Mouse (Mus musculus): ENCODE data around the gene Ece1. TPM values are rescaled to one million over a fixed set of nuclear protein-coding genes. Genes with fewer than 3 reads are reported as not detected.

Ece1 gene
- polyA plus RNA-seq, 2 experiments, result 42.4 to 45.7 TPM

GRCm38 (mm10) chr4:138008646-138009045, 146.6 kb downstream of the Ece1 start:
- no peak overlapping the region for H3K4me3 ChIP-seq (replicated peaks; ENCODE audit: low read length)
- H3K4me2 ChIP-seq (replicated peaks; ENCODE audit: low read depth, low read length, severe bottlenecking), result no peak overlapping the region
- 95% methylated on average over 6 of the region's 6 CpGs for WGBS
- TF ChIP-seq POLR2A (IDR thresholded peaks at IDR 0.05; ENCODE audit: borderline replicate concordance, extremely low read depth, insufficient read depth, insufficient read length), result no peak
- H3K27ac ChIP-seq (replicated peaks; ENCODE audit: low read depth, low read length), result no peak overlapping the region
- no peaks in the 10 kb centered on the region for H3K27me3 ChIP-seq (ENCODE audit: control insufficient read depth, insufficient read depth, low read length)
- DNase-seq (ENCODE audit: low spot score) (no peak), ATAC-seq (ENCODE audit: low FRiP score, low read depth) (no peak)
- H3K9ac ChIP-seq (ENCODE audit: low read depth, low read length, severe bottlenecking), result no peak overlapping the region
- H3K4me1 ChIP-seq (ENCODE audit: control insufficient read depth, insufficient read depth, low read length), result no peaks in the 10 kb centered on the region
- H3K36me3 ChIP-seq (ENCODE audit: control insufficient read depth, insufficient read depth, low read length), result peaks cover 74% of the 10 kb centered on the region
- H3K9me3 ChIP-seq (ENCODE audit: control insufficient read depth, low read length), result no peaks in the 10 kb centered on the region

GRCm38 (mm10) chr4:138009786-138010502, 147.9 kb downstream of the Ece1 start:
- H3K9me3 ChIP-seq (ENCODE audit: control insufficient read depth, low read length), result no peaks in the 10 kb centered on the region
- H3K27me3 ChIP-seq (ENCODE audit: control insufficient read depth, insufficient read depth, low read length), result no peaks in the 10 kb centered on the region
- no peak overlapping the region for H3K27ac ChIP-seq (replicated peaks; ENCODE audit: low read depth, low read length)
- no peaks in the 10 kb centered on the region for H3K4me1 ChIP-seq (ENCODE audit: control insufficient read depth, insufficient read depth, low read length)
- no peak overlapping the region for H3K4me2 ChIP-seq (replicated peaks; ENCODE audit: low read depth, low read length, severe bottlenecking)
- 93% methylated on average over 4 of the region's 4 CpGs for WGBS
- no peak overlapping the region for H3K4me3 ChIP-seq (replicated peaks; ENCODE audit: low read length)
- no peak for TF ChIP-seq POLR2A (IDR thresholded peaks at IDR 0.05; ENCODE audit: borderline replicate concordance, extremely low read depth, insufficient read depth, insufficient read length)
- ATAC-seq (ENCODE audit: low FRiP score, low read depth), result no peak
- H3K9ac ChIP-seq (ENCODE audit: low read depth, low read length, severe bottlenecking), result no peak overlapping the region
- H3K36me3 ChIP-seq (ENCODE audit: control insufficient read depth, insufficient read depth, low read length), result peaks cover 70% of the 10 kb centered on the region
- no peak for DNase-seq (ENCODE audit: low spot score)

- ATAC-seq (ENCODE audit: low FRiP score, low read depth) (no peak), DNase-seq (ENCODE audit: low spot score) (no peak)
- no peak overlapping the region for H3K4me2 ChIP-seq (replicated peaks; ENCODE audit: low read depth, low read length, severe bottlenecking)
- H3K27ac ChIP-seq (replicated peaks; ENCODE audit: low read depth, low read length), result no peak overlapping the region
- H3K27me3 ChIP-seq (ENCODE audit: control insufficient read depth, insufficient read depth, low read length), result no peaks in the 10 kb centered on the region
- no peak for TF ChIP-seq POLR2A (IDR thresholded peaks at IDR 0.05; ENCODE audit: borderline replicate concordance, extremely low read depth, insufficient read depth, insufficient read length)
- no peaks in the 10 kb centered on the region for H3K9me3 ChIP-seq (ENCODE audit: control insufficient read depth, low read length)
- 92% methylated on average over 15 of the region's 15 CpGs for WGBS
- peaks cover 75% of the 10 kb centered on the region for H3K36me3 ChIP-seq (ENCODE audit: control insufficient read depth, insufficient read depth, low read length)
- H3K9ac ChIP-seq (ENCODE audit: low read depth, low read length, severe bottlenecking), result no peak overlapping the region
- no peak overlapping the region for H3K4me3 ChIP-seq (replicated peaks; ENCODE audit: low read length)
- no peaks in the 10 kb centered on the region for H3K4me1 ChIP-seq (ENCODE audit: control insufficient read depth, insufficient read depth, low read length)
These were observed 151.9 kb downstream of the Ece1 start for GRCm38 (mm10) chr4:138013723-138014479.

Other genes with a start within 250 kb of the Ece1 start
- gene Rap1gap, start 197.5 kb upstream of the Ece1 start, polyA plus RNA-seq (2012; rRNA removed), result 35.2 and 43.2 TPM in 2 replicates
- gene Rap1gap, start 197.5 kb upstream of the Ece1 start, polyA plus RNA-seq (2014; fragmentation: Nextera tagmentation; extraction: Ambion mirVana), result 11.9 and 12.5 TPM in 2 replicates
- 31.4 and 40.6 TPM in 2 replicates for gene Alpl, start 65.9 kb upstream of the Ece1 start, polyA plus RNA-seq (2012; rRNA removed)
- gene Alpl, start 65.9 kb upstream of the Ece1 start, polyA plus RNA-seq (2014; fragmentation: Nextera tagmentation; extraction: Ambion mirVana), result 26.3 and 28.0 TPM in 2 replicates
- 106 and 111 TPM in 2 replicates for gene Eif4g3, start 130.8 kb downstream of the Ece1 start, polyA plus RNA-seq (2012; rRNA removed)
- gene Eif4g3, start 130.8 kb downstream of the Ece1 start, polyA plus RNA-seq (2014; fragmentation: Nextera tagmentation; extraction: Ambion mirVana), result 38.7 and 45.5 TPM in 2 replicates